Mouse (Mus musculus) E14TG2a.4 (cell line): ENCODE measurements around the gene Tigar.

Source experiments
- CTCF ChIP-seq: conservative IDR thresholded peaks from 2 replicates; pipeline ENCODE4 v1.5.1; 2014; ENCODE audit warnings: low read length
- NANOG ChIP-seq: IDR thresholded peaks from 2 replicates; pipeline ENCODE4 v1.6.1; 2014; ENCODE audit warnings: borderline replicate concordance, low read length, mixed read lengths
- POU5F1 ChIP-seq: IDR thresholded peaks from 2 replicates; pipeline ENCODE4 v1.6.1; 2014; ENCODE audit warnings: low read length, borderline replicate concordance

GRCm38 (mm10) chr6:127107413-127107812, 1.9 kb downstream of the Tigar start:
- no peak for TF ChIP-seq CTCF
- TF ChIP-seq POU5F1 = no peak
- TF ChIP-seq NANOG = no peak
